Mouse (Mus musculus) erythroblast, embryonic 14.5 days (primary cell): ENCODE measurements around the gene Kcnk2. TPM values are rescaled to one million over a fixed set of nuclear protein-coding genes. Genes with fewer than 3 reads are reported as not detected.

Experiments
- H3K27me3 ChIP-seq: 2 replicates; pipeline ENCODE4 v1.6.1; 2012; ENCODE audit warnings: inconsistent platforms; ENCODE audit not compliant: control insufficient read depth
- H3K36me3 ChIP-seq: 2 replicates; pipeline ENCODE4 v1.6.1; 2012; ENCODE audit warnings: mild to moderate bottlenecking, inconsistent platforms; ENCODE audit not compliant: control insufficient read depth
- H3K4me1 ChIP-seq: 2 replicates; pipeline ENCODE4 v1.6.1; 2012; ENCODE audit warnings: inconsistent platforms; ENCODE audit not compliant: control insufficient read depth
- H3K4me3 ChIP-seq: replicated peaks from 2 replicates; pipeline ENCODE3; 2012; ENCODE audit warnings: moderate library complexity, mild to moderate bottlenecking, inconsistent platforms
- H3K9me3 ChIP-seq: 2 replicates; pipeline ENCODE4 v1.6.1; 2012; ENCODE audit warnings: low read length, inconsistent platforms, mixed read lengths; ENCODE audit not compliant: control insufficient read depth
- GATA1 ChIP-seq: IDR thresholded peaks from 2 replicates; pipeline ENCODE4 v1.6.1; 2012; ENCODE audit warnings: low read length, inconsistent platforms, mixed read lengths
- TAL1 ChIP-seq: IDR thresholded peaks from 3 replicates; pipeline ENCODE4 v1.6.1; 2012; ENCODE audit warnings: low read length, inconsistent platforms, mixed read lengths
- polyA plus RNA-seq: library from polyadenylated mRNA; stranded (reverse); fragments of >175 nt; gene quantifications from 2 replicates; pipeline ENCODE4 v1.2.3, GENCODE M21; 2012

The Kcnk2 gene
- polyA plus RNA-seq, 1 experiment = not detected

DNA sequence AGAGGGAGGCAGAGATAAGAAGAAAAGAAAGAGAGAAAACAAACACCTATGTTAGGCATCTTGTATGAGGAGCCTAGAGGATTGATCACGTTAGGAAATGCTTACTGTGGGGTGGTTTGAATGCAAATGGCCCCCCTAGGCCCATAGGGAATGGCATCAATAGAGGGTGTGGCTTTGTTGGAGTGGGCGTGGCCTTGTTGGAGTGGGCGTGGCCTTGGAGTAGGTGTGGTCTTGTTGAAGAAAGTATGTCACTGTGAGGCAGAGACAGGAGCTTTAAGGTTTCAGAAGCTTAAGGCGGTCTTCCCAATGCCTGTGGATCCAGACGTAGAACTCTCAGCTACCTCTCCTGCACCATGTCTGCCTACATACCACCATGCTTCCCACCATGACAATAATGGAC lies 166.8 kb downstream of the Kcnk2 start:
- H3K36me3 ChIP-seq = no peaks in the 10 kb centered on the region

GRCm38 (mm10) chr1:189232829-189233228 lies 169.2 kb downstream of the Kcnk2 start:
- TF ChIP-seq GATA1 (no peak), TAL1 (no peak)
- no peak overlapping the region for H3K4me3 ChIP-seq
- H3K4me1 ChIP-seq = no peaks in the 10 kb centered on the region
- H3K36me3 ChIP-seq = no peaks in the 10 kb centered on the region
- peaks cover 16% of the 10 kb centered on the region for H3K9me3 ChIP-seq
- no peaks in the 10 kb centered on the region for H3K27me3 ChIP-seq

More for the DNA sequence above, 166.8 kb downstream of the Kcnk2 start:
- no peak for TF ChIP-seq TAL1
- no peak for TF ChIP-seq GATA1
- Histone ChIP-seq H3K9me3 (peaks cover 10% of the 10 kb centered on the region), H3K27me3 (no peaks in the 10 kb centered on the region), H3K4me3 (no peak overlapping the region), H3K4me1 (no peaks in the 10 kb centered on the region)

DNA sequence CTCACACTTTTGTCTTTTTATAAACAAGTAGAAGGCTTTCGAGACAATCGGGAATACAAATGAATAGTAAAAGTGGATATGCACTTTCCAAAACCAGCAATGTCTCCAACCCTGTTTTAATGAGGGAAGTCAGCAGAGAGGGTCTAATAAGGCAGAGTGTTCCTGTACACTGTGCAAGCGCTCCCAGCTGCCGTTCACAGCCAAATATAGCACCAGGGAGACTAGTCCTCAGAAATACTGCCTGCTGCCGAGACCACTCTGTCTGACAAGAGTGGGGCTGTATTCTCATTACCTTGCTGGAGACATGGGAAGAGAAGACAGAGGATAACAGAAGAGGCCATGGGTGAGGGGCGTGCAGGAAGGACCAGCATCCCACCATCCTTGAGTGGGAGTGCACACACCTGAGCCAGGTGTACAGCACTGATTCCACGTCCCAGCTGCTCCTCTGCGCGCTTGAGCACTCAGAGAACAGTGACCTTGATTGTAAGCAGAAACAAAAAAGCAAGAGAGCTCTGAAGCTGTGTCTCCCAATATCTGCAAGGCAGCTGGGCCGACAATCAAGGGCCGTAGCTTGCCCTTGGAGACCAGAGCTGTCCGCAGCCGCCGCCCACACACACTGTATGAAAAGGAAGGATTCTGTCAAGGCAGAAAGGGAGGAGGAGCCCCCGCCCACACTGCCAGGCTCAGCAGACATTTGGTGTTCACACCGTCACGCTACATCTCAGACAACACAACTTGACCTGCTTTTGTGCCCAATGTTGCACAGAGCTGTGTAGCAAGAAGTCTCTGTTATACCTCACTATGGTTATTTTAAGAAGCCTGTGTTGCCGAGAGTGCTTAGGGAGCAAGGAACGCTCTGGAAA lies 173.6 kb downstream of the Kcnk2 start:
- Histone ChIP-seq H3K36me3 (no peaks in the 10 kb centered on the region), H3K4me1 (no peaks in the 10 kb centered on the region), H3K9me3 (peaks cover 8% of the 10 kb centered on the region), H3K27me3 (no peaks in the 10 kb centered on the region), H3K4me3 (no peak overlapping the region)
- TF ChIP-seq TAL1 (no peak), GATA1 (no peak)

GRCm38 (mm10) chr1:189227479-189227878 lies 174.6 kb downstream of the Kcnk2 start:
- Histone ChIP-seq H3K4me1 (no peaks in the 10 kb centered on the region), H3K4me3 (no peak overlapping the region), H3K36me3 (no peaks in the 10 kb centered on the region), H3K9me3 (peaks cover 10% of the 10 kb centered on the region), H3K27me3 (no peaks in the 10 kb centered on the region)
- TF ChIP-seq GATA1 (no peak), TAL1 (no peak)

GRCm38 (mm10) chr1:189219051-189219450 lies 183.0 kb downstream of the Kcnk2 start:
- no peaks in the 10 kb centered on the region for H3K4me1 ChIP-seq
- H3K4me3 ChIP-seq = no peak overlapping the region
- no peak for TF ChIP-seq GATA1
- no peak for TF ChIP-seq TAL1
- peaks cover 12% of the 10 kb centered on the region for H3K9me3 ChIP-seq
- no peaks in the 10 kb centered on the region for H3K36me3 ChIP-seq
- no peaks in the 10 kb centered on the region for H3K27me3 ChIP-seq

DNA sequence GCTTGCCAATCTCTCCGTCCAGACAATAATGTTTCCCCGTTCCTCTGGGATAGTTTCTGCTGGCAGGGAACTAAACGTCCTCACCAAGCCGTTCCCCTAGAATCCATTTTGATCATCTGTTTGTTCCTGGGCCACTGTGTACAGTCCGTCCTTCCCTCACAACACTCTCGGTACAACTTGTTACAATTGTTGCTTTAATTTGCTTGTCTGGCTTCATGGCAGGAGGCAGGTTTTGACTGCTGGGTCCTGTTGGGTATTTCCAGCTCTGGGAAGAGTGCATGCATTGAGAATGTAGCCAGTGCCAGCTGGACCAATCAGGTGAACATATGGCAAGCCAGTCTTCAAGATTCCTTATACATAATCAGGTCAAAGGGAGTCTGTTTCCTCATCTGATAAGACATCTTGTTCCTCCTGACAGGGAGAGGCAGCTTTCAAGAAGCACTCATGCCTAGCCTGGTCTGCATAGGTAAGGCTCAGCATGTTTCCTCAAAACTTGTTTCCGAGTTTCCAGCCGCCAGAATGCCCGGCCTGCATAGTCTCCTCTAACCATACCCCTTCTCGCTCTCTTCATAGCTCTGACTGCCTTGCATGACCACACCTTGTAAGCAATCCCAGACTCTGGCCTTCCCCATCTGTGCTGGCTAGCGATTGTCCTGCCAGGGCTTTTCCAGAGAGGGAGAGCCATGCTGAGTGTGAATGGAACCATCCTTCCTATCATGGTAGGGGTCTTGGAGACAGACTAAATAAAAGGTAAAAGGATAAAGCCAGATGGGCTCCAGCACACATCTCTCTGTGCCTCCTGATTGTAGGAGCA lies 184.1 kb downstream of the Kcnk2 start:
- H3K4me1 ChIP-seq = no peaks in the 10 kb centered on the region
- no peaks in the 10 kb centered on the region for H3K27me3 ChIP-seq
- H3K9me3 ChIP-seq = peaks cover 8% of the 10 kb centered on the region; the same call in 1 of the 2 replicates
- no peak overlapping the region for H3K4me3 ChIP-seq
- H3K36me3 ChIP-seq = no peaks in the 10 kb centered on the region
- no peak for TF ChIP-seq TAL1
- TF ChIP-seq GATA1 = no peak

DNA sequence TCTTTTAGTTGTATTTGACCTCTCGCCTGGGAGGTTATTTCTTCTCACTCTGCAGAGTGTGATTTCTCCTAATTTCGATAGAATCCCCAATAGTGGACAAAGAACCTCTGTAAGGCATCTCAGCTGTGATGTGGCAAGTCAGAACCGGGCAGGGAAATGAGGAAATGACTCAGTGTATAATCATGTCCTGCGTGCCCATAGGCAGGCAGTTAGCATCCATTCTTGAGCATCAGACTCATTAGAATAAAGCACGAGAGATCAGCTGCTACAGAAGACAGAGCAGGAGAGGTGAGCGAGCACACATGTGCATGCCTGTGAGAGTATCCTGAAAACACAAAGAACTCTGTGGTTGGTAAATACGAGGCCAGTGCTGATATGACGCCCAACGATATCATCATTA lies 186.9 kb downstream of the Kcnk2 start:
- no peaks in the 10 kb centered on the region for H3K36me3 ChIP-seq
- peaks cover 15% of the 10 kb centered on the region; the same call in 1 of the 2 replicates for H3K9me3 ChIP-seq
- TF ChIP-seq GATA1 = no peak
- no peak for TF ChIP-seq TAL1
- H3K4me1 ChIP-seq = no peaks in the 10 kb centered on the region
- H3K4me3 ChIP-seq = no peak overlapping the region
- H3K27me3 ChIP-seq = no peaks in the 10 kb centered on the region

DNA sequence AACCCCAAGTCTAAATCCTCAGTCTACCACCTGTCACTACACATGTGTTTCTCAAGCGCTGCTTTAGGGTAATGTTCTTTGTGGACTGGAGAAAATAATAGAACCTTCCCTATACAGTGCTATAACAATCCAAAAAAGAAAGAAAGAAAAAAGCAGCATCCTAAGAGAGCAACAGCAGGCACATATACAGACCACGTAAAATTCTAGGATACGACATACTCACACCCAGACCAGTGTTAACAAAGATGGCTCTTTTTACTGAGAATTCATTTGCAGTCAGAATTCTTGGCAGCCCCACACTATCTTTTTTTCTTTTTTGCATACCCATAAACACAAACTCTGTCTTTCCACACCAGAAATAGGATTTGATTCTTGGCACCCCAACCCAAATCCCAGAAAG lies 187.6 kb downstream of the Kcnk2 start:
- Histone ChIP-seq H3K27me3 (no peaks in the 10 kb centered on the region), H3K36me3 (no peaks in the 10 kb centered on the region), H3K9me3 (peaks cover 18% of the 10 kb centered on the region), H3K4me1 (no peaks in the 10 kb centered on the region), H3K4me3 (no peak overlapping the region)
- TF ChIP-seq GATA1 (no peak), TAL1 (no peak)

GRCm38 (mm10) chr1:189209715-189210108 lies 192.4 kb downstream of the Kcnk2 start:
- Histone ChIP-seq H3K4me3 (no peak overlapping the region), H3K4me1 (no peaks in the 10 kb centered on the region), H3K9me3 (peaks cover 32% of the 10 kb centered on the region), H3K36me3 (no peaks in the 10 kb centered on the region), H3K27me3 (no peaks in the 10 kb centered on the region)
- TF ChIP-seq TAL1 = no peak
- TF ChIP-seq GATA1 = no peak
